Mouse (Mus musculus) C2C12 (cell line): ENCODE measurements around the gene Tspan32. TPM values are rescaled to one million over a fixed set of nuclear protein-coding genes. Genes with fewer than 3 reads are reported as not detected.

ENCODE experiments used
- H3K27me3 ChIP-seq: one replicate; pipeline ENCODE4 v1.6.1; 2011; ENCODE audit not compliant: control insufficient read depth, insufficient read depth, insufficient read length
- H3K36me3 ChIP-seq: one replicate; pipeline ENCODE4 v1.6.1; 2011; ENCODE audit not compliant: control insufficient read depth, insufficient read depth
- H3K4me3 ChIP-seq: one replicate; pipeline ENCODE4 v1.5.1; 2011; ENCODE audit warnings: mild to moderate bottlenecking, control low read depth; ENCODE audit not compliant: poor library complexity, insufficient read depth, severe bottlenecking
- H3K79me2 ChIP-seq: one replicate; pipeline ENCODE4 v1.6.1; 2011; ENCODE audit not compliant: control insufficient read depth, insufficient read depth
- H3K79me3 ChIP-seq: one replicate; pipeline ENCODE4 v1.6.1; 2011; ENCODE audit warnings: low read depth, control low read depth
- H3ac ChIP-seq: one replicate; pipeline ENCODE3; 2011; ENCODE audit warnings: low read depth; ENCODE audit not compliant: control insufficient read depth, insufficient read length
- CEBPB ChIP-seq: IDR thresholded peaks from one replicate; pipeline ENCODE4 v1.6.1; 2011; ENCODE audit warnings: low read depth, mild to moderate bottlenecking, control low read depth, moderate library complexity
- CTCF ChIP-seq: IDR thresholded peaks from one replicate; pipeline ENCODE4 v1.5.1; 2011; ENCODE audit not compliant: control insufficient read depth, insufficient read depth, insufficient read length
- FOSL1 ChIP-seq: IDR thresholded peaks from one replicate; pipeline ENCODE4 v1.8.0; 2011; ENCODE audit warnings: mild to moderate bottlenecking, low read length; ENCODE audit not compliant: poor library complexity, insufficient read depth, severe bottlenecking
- MAX ChIP-seq: IDR thresholded peaks from one replicate; pipeline ENCODE4 v1.6.1; 2011; ENCODE audit warnings: mild to moderate bottlenecking, control low read depth
- MYOD1 ChIP-seq: IDR thresholded peaks from one replicate; pipeline ENCODE4 v1.6.1; 2011; ENCODE audit warnings: low read depth; ENCODE audit not compliant: control insufficient read depth, insufficient read length
- MYOG ChIP-seq: IDR thresholded peaks from one replicate; pipeline ENCODE4 v1.6.1; 2011; ENCODE audit not compliant: control insufficient read depth, insufficient read length; ENCODE audit errors: extremely low read depth
- USF1 ChIP-seq: IDR thresholded peaks from one replicate; pipeline ENCODE4 v1.6.1; 2011; ENCODE audit warnings: low read depth, mild to moderate bottlenecking, control low read depth, moderate library complexity
- polyA plus RNA-seq: library from polyadenylated mRNA; unstranded; fragments of >200 nt; fragmentation: generic; extraction: Trizol; gene quantifications from one replicate; pipeline ENCODE4 v1.2.1, GENCODE M21; 2012; ENCODE audit warnings: missing spikeins

The Tspan32 gene
- polyA plus RNA-seq, 1 experiment = 1.9 TPM

GRCm38 (mm10) chr7:143009996-143010395, 5.2 kb downstream of the Tspan32 start:
- Histone ChIP-seq H3ac (no peak overlapping the region), H3K79me3 (no peaks in the 10 kb centered on the region), H3K27me3 (no peaks in the 10 kb centered on the region), H3K36me3 (no peaks in the 10 kb centered on the region), H3K79me2 (no peaks in the 10 kb centered on the region), H3K4me3 (no peak overlapping the region)
- TF ChIP-seq CTCF (no peak), MAX (no peak), CEBPB (no peak), MYOD1 (no peak), MYOG (no peak), USF1 (no peak), FOSL1 (no peak)

- Histone ChIP-seq H3K36me3 (no peaks in the 10 kb centered on the region), H3K4me3 (no peak overlapping the region), H3K79me2 (no peaks in the 10 kb centered on the region), H3K79me3 (no peaks in the 10 kb centered on the region), H3ac (no peak overlapping the region), H3K27me3 (no peaks in the 10 kb centered on the region)
- TF ChIP-seq CEBPB (no peak), FOSL1 (no peak), MAX (no peak), MYOG (no peak), MYOD1 (no peak), USF1 (no peak), CTCF (no peak)
These were observed 6.4 kb downstream of the Tspan32 start for GRCm38 (mm10) chr7:143011226-143011625.

GRCm38 (mm10) chr7:143012230-143012875, 7.5 kb downstream of the Tspan32 start:
- Histone ChIP-seq H3K4me3 (no peak overlapping the region), H3K27me3 (no peaks in the 10 kb centered on the region), H3K36me3 (no peaks in the 10 kb centered on the region), H3ac (no peak overlapping the region), H3K79me2 (no peaks in the 10 kb centered on the region), H3K79me3 (no peaks in the 10 kb centered on the region)
- no peak for TF ChIP-seq MYOD1
- no peak for TF ChIP-seq MAX
- TF ChIP-seq FOSL1 = no peak
- TF ChIP-seq USF1 = no peak
- TF ChIP-seq MYOG = no peak

- H3K79me3 ChIP-seq = no peaks in the 10 kb centered on the region
- no peak overlapping the region for H3ac ChIP-seq
- TF ChIP-seq FOSL1 (no peak), MYOD1 (peak; percentile 84), CEBPB (no peak), USF1 (no peak), CTCF (no peak), MYOG (no peak)
- no peaks in the 10 kb centered on the region for H3K27me3 ChIP-seq
- H3K4me3 ChIP-seq = no peak overlapping the region
- H3K36me3 ChIP-seq = no peaks in the 10 kb centered on the region
- no peaks in the 10 kb centered on the region for H3K79me2 ChIP-seq
These were observed 8.8 kb downstream of the Tspan32 start for GRCm38 (mm10) chr7:143013420-143014178.

GRCm38 (mm10) chr7:143014862-143015659, 10.2 kb downstream of the Tspan32 start:
- H3K79me2 ChIP-seq = no peaks in the 10 kb centered on the region
- H3K27me3 ChIP-seq = no peaks in the 10 kb centered on the region

More at GRCm38 (mm10) chr7:143014862-143015659, 10.2 kb downstream of the Tspan32 start:
- no peak overlapping the region for H3ac ChIP-seq
- no peak for TF ChIP-seq FOSL1
- TF ChIP-seq MAX = no peak
- no peak for TF ChIP-seq MYOD1
- no peak for TF ChIP-seq CEBPB
- no peak for TF ChIP-seq CTCF
- no peak for TF ChIP-seq MYOG
- TF ChIP-seq USF1 = no peak
- no peak overlapping the region for H3K4me3 ChIP-seq
- no peaks in the 10 kb centered on the region for H3K36me3 ChIP-seq
- no peaks in the 10 kb centered on the region for H3K79me3 ChIP-seq
